30 mouse cellular contexts compared by ENCODE assay signal in genomic region chr19:7320181-7320580, GRCm38 (mm10). TPM values are rescaled to one million over a fixed set of nuclear protein-coding genes. Genes with fewer than 3 reads are reported as not detected.
DNase-seq lines count a peak whose midpoint lies in the region; ATAC-seq lines count a peak whose summit lies in the region.
"Had no signal": no experiment of that assay in that cellular context is flagged by ENCODE, and none has a peak within 500 bp of the region (broad histone marks: within the 10 kb centered on the region; RNA-seq: fewer than 3 reads in every experiment).

No protein-coding gene starts in this region.

- no peaks in the 10 kb centered on the region for H3K9me3 ChIP-seq in liver, embryonic 16.5 days (replicated peaks; ENCODE audit: control insufficient read depth, low read length)
- H3K9me3 ChIP-seq in liver, embryonic 11.5 days (ENCODE audit: control insufficient read depth, low read length), result no peaks in the 10 kb centered on the region
- H3K9me3 ChIP-seq: forebrain, embryonic 10.5 days; G1E; heart, embryonic 13.5 days; liver, embryonic 13.5 days; lung, embryonic 15.5 days; megakaryocyte, embryonic 14.5 days; neural tube, embryonic 12.5 days had no signal

- no peaks in the 10 kb centered on the region for H3K27me3 ChIP-seq in liver, embryonic 16.5 days (ENCODE audit: control insufficient read depth, insufficient read depth, low read depth, low read length)
- H3K27me3 ChIP-seq in liver, embryonic 11.5 days (replicated peaks; ENCODE audit: control insufficient read depth, insufficient read depth, low read length), result no peaks in the 10 kb centered on the region
- H3K27me3 ChIP-seq: CH12.LX; heart, embryonic 13.5 days; liver, embryonic 13.5 days; lung, embryonic 15.5 days; megakaryocyte, embryonic 14.5 days; neural tube, embryonic 12.5 days had no signal

- H3K4me1 ChIP-seq in liver, embryonic 16.5 days (ENCODE audit: control insufficient read depth, low read depth, low read length), result peaks cover 15% of the 10 kb centered on the region
- peaks cover 18% of the 10 kb centered on the region for H3K4me1 ChIP-seq in liver, embryonic 11.5 days (replicated peaks; ENCODE audit: control insufficient read depth, insufficient read depth, low read length)
- H3K4me1 ChIP-seq in brown adipose tissue, adult 24 weeks (ENCODE audit: control insufficient read depth, insufficient read depth, insufficient read length, low read length), result peaks cover 15% of the 10 kb centered on the region
- H3K4me1 ChIP-seq: neural tube, embryonic 12.5 days had no signal

- no peak overlapping the region for H3K4me3 ChIP-seq in liver, embryonic 16.5 days (ENCODE audit: low read depth, low read length)
- no peak overlapping the region for H3K4me3 ChIP-seq in liver, embryonic 11.5 days (ENCODE audit: low read depth, low read length)
- H3K4me3 ChIP-seq in brown adipose tissue, adult 24 weeks (ENCODE audit: insufficient read depth, low read depth, low read length), result no peak overlapping the region
- H3K4me3 ChIP-seq: forebrain, embryonic 10.5 days; heart, adult 2 months; heart, embryonic 13.5 days; left cerebral cortex, adult 2 months; liver, embryonic 13.5 days; lung, embryonic 15.5 days; megakaryocyte, embryonic 14.5 days; neural tube, embryonic 12.5 days had no signal

- H3K4me2 ChIP-seq in liver, embryonic 16.5 days (ENCODE audit: low read depth, low read length), result no peak overlapping the region
- H3K4me2 ChIP-seq in liver, embryonic 11.5 days, result no peak overlapping the region
- H3K4me2 ChIP-seq: heart, embryonic 13.5 days; liver, embryonic 13.5 days; lung, embryonic 15.5 days; neural tube, embryonic 12.5 days had no signal

- no peak overlapping the region for H3K27ac ChIP-seq in liver, embryonic 16.5 days (ENCODE audit: low read length)
- H3K27ac ChIP-seq in liver, embryonic 11.5 days (ENCODE audit: low read depth, low read length), result no peak overlapping the region
- H3K27ac ChIP-seq in brown adipose tissue, adult 24 weeks (replicated peaks; ENCODE audit: low read depth, low read length), result peak overlapping the region; percentile 6; the same call in 1 of the 2 replicates
- H3K27ac ChIP-seq: forebrain, embryonic 10.5 days; heart, adult 2 months; heart, embryonic 13.5 days; hindbrain, postnatal 0 days; left cerebral cortex, adult 2 months; liver, embryonic 13.5 days; lung, embryonic 15.5 days; neural tube, embryonic 12.5 days had no signal

- DNase-seq in kidney, adult 11 months, result peak; percentile 61
- no peak for DNase-seq in kidney, postnatal 10 days
- DNase-seq in liver, embryonic 11.5 days (ENCODE audit: low spot score), result no peak
- DNase-seq in layer of hippocampus, adult 9-10 months (ENCODE audit: low spot score), result no peak
- DNase-seq in right cerebral cortex, postnatal 4 days, result no peak
- DNase-seq: B cell, adult 2 months; cerebellum, adult 11-12 months; cerebellum, postnatal 10 days; gastrocnemius, postnatal 36 days; heart, adult 2 months; heart, postnatal 14 days; left cerebral cortex, postnatal 4 days; liver, embryonic 13.5 days; lung, postnatal 36 days; midbrain, embryonic 14.5 days; right cerebral cortex, postnatal 14 days; spleen, adult 18-20 months had no signal

- H3K36me3 ChIP-seq in liver, embryonic 16.5 days (ENCODE audit: control insufficient read depth, insufficient read depth), result no peaks in the 10 kb centered on the region
- no peaks in the 10 kb centered on the region for H3K36me3 ChIP-seq in liver, embryonic 11.5 days (ENCODE audit: control insufficient read depth, insufficient read depth, low read length)
- H3K36me3 ChIP-seq: heart, embryonic 13.5 days; liver, embryonic 13.5 days; lung, embryonic 15.5 days; neural tube, embryonic 12.5 days had no signal

- H3K9ac ChIP-seq in liver, embryonic 16.5 days (ENCODE audit: low read depth, low read length), result no peak overlapping the region
- H3K9ac ChIP-seq in liver, embryonic 11.5 days (ENCODE audit: low read depth, low read length), result no peak overlapping the region
- H3K9ac ChIP-seq: heart, embryonic 13.5 days; liver, embryonic 13.5 days; lung, embryonic 15.5 days; neural tube, embryonic 12.5 days had no signal

- ATAC-seq in liver, embryonic 16.5 days (ENCODE audit: low read depth), result 0 out of 2 replicates have a peak, but pooled peaks have one; percentile 19
- no peak for ATAC-seq in liver, embryonic 11.5 days (replicated peaks; ENCODE audit: low FRiP score)
- ATAC-seq: activated CD4-positive, CD25-positive, alpha-beta regulatory T cell, adult 4 months; forebrain, embryonic 16.5 days; hindbrain, postnatal 0 days had no signal

- 58% methylated on average over 2 of the region's 2 CpGs for WGBS in liver, embryonic 16.5 days (ENCODE audit: insufficient replicate concordance)
- 59% methylated on average over 2 of the region's 2 CpGs for WGBS in liver, embryonic 11.5 days

RNA-seq across cellular contexts. Expression of gene Mark2, which starts 21.5 kb away (rescaled TPM):
- 13.8 and 15.3 TPM in 2 replicates for polyA plus RNA-seq in liver, embryonic 16.5 days (2015; fragmentation: Nextera tagmentation; extraction: Ambion mirVana)
- 45.3 and 50.3 TPM in 2 replicates for polyA plus RNA-seq in liver, embryonic 11.5 days (2014; fragmentation: Nextera tagmentation; extraction: Ambion mirVana)
- polyA plus RNA-seq in brown adipose tissue, adult 24 weeks (2012; ENCODE audit: insufficient read depth, insufficient read length, missing spikeins), result 24.1 and 35.4 TPM in 2 replicates

RNA-seq across cellular contexts. Expression of gene Rcor2, which starts 53.1 kb away (rescaled TPM):
- 0.27 and 0.47 TPM in 2 replicates for polyA plus RNA-seq in liver, embryonic 16.5 days (2015; fragmentation: Nextera tagmentation; extraction: Ambion mirVana)
- polyA plus RNA-seq in liver, embryonic 11.5 days (2014; fragmentation: Nextera tagmentation; extraction: Ambion mirVana), result 7.5 and 8.7 TPM in 2 replicates
- polyA plus RNA-seq in brown adipose tissue, adult 24 weeks (2012; ENCODE audit: insufficient read depth, insufficient read length, missing spikeins), result 1.0 and 7.8 TPM in 2 replicates
- polyA plus RNA-seq: activated CD4-positive, CD25-positive, alpha-beta regulatory T cell, adult 4 months had no signal
